Mouse (Mus musculus) left cerebral cortex, adult 11 months (tissue): Measurements from ENCODE around the gene Ddx51.

Source experiments
- DNase-seq: peaks from one replicate; pipeline ENCODE4 v3.0.0; 2022; ENCODE audit warnings: low spot score

The Ddx51 gene

GRCm38 (mm10) chr5:110664041-110664440 lies 10.8 kb downstream of the Ddx51 start:
- no peak for DNase-seq

GRCm38 (mm10) chr5:110664750-110665269 lies 11.6 kb downstream of the Ddx51 start:
- DNase-seq = no peak

DNA sequence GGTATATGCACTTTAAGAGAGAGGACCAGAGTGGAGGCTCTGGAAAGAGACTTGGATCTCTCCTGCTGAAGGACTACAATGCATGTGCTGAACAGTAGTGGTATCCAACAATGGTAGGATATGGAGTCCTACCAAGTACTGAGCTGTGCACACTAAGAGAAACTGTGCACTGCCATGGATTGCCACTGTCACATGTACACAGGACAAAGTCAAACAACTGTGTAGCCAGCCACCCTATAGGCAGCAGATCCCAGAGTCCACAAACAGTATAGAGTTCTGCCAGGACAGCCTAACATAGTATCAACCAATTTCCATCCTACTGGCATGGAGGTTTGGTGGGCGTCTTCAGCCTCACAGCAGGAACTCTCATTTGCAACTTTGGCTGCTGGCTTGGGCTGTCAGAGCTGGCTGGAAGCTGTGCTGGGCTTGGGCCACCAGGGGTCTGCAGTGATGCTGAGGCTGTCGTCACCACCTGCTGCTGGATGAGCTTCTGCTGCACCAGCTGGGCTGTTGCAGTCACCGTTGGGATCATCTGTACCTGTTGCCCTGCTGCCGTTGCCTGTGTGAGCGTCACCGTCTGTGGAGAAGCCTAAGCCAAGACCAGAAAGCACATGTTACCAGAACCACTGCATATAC lies 12.4 kb downstream of the Ddx51 start:
- DNase-seq = no peak

DNA sequence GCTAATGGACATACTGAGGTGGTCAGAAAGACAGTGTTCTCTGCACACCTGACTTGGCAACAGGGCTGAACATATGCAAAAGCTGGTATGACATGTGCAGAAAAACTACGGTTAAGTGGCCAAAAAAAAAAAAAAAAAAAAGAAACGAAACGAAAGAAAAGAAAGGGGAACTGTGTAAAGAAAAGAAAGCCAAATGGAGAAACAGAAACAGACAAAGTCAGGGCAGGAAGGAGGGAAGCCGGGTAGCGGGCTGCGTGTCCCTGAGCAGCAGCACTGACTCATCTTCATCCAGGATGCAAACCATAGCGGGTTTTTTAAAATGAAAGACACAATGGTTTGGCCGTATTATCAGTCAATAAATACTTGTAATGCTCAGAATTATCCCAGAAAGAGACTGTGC lies 28.8 kb downstream of the Ddx51 start:
- no peak for DNase-seq

DNA sequence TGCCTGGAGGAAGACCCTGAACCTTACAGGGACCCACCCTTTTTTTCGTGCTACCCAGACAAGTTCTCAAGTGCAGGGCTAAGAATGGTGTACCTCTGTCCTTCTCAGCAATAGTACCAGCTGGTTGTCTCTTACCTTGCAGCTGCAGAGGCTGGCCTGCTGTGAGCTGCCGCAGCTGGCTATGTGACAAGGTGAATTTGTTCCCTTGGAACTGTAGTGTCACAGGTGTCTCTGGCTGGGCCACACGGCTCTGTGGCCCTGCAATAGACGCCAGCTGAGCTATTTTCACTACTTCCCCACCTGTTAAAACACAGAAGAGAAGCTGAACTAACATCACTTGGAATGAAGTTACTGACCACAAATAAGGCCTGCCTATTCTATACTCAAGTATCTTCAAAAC lies 45.4 kb downstream of the Ddx51 start:
- no peak for DNase-seq

- DNase-seq = no peak
Measured at GRCm38 (mm10) chr5:110704004-110704403, 50.8 kb downstream of the Ddx51 start.

GRCm38 (mm10) chr5:110709256-110709655 lies 56.0 kb downstream of the Ddx51 start:
- peak; percentile 21 for DNase-seq
